Comparison of ENCODE assay signal across 8 mouse cellular contexts in the genomic region with DNA sequence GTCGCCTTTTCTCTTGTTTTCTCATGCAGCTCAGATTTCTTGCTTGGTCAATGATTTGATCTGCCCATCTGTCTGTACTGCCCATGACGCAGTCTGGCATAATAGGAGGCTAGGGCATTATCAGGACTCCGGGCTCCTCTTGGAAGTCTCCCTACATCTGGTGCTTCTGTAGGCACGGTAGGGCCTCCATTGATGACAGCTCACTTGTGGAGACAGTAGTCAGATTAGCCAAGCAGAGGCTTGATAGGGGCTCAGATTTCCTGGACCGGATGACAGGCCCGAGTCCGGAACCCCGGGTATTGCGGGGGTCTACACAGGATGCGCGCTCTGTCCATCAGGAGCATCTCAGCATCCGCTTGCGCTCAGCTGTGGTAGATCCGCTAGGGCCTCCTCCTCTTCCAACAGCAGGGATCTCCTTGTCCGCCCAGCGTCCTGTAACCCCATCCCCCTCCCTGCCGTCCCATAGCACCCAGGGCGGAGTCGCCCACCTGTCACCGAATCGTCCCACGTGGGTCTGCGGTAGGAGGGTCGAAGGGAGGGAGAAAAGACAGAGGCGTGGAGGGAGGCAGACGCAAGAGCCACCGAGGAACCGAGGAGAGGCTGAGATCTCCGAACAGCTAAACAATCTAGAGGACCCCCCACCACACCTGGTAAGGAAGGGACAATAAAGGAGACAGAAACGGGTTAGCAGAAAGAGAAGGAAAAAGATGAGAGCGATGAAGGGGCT. TPM values are rescaled to one million over a fixed set of nuclear protein-coding genes. Genes with fewer than 3 reads are reported as not detected.
DNase-seq lines count a peak whose midpoint lies in the region; ATAC-seq and TF ChIP-seq lines count a peak whose summit lies in the region.

No protein-coding gene starts in this region.

- intact Hi-C loops in gastrocnemius, adult 2 months (cut with DNase I) = no loop called here

- under 1% methylated on average over 31 of the region's 31 CpGs for WGBS in hindbrain, postnatal 0 days

- peak; percentile 89 for ATAC-seq in hindbrain, postnatal 0 days
- peak; percentile 55 for ATAC-seq in megakaryocyte, adult 5-6 weeks (ENCODE audit: poor library complexity, severe bottlenecking)

- DNase-seq in T-cell, adult 2 months (ENCODE audit: low spot score) = peak; percentile 77
- DNase-seq in cerebellum, postnatal 4 days (ENCODE audit: low spot score in 2 of 2) = peak; percentile 62 to 77
- peak; percentile 82 for DNase-seq in gastrocnemius, adult 2 months
- DNase-seq in hindbrain, postnatal 0 days (ENCODE audit: low spot score) = peak; percentile 89
- DNase-seq in left cerebral cortex, adult 8-10 months (ENCODE audit: low spot score in 2 of 2) = peak; percentile 73 to 88
- peak; percentile 85 to 87 for DNase-seq in right cerebral cortex, adult 2 months (ENCODE audit: low spot score in 2 of 2)
- DNase-seq in urinary bladder, postnatal 10 days (ENCODE audit: low spot score) = peak; percentile 34

- no peaks in the 10 kb centered on the region for H3K9me3 ChIP-seq in hindbrain, postnatal 0 days (ENCODE audit: low read length)

- H3K4me2 ChIP-seq in hindbrain, postnatal 0 days (ENCODE audit: low read depth, low read length) = peak overlapping the region; percentile 84

- H3K27ac ChIP-seq in gastrocnemius, adult 2 months = peak overlapping the region; percentile 97
- H3K27ac ChIP-seq in hindbrain, postnatal 0 days = peak overlapping the region; percentile 98

- no peak for TF ChIP-seq CTCF in gastrocnemius, adult 2 months (IDR thresholded peaks at IDR 0.05)
- 0 out of 2 replicates have a peak, but pooled peaks have one; percentile 10 for TF ChIP-seq CTCF in hindbrain, postnatal 0 days (IDR thresholded peaks at IDR 0.05; ENCODE audit: low read depth)

- H3K9ac ChIP-seq in hindbrain, postnatal 0 days (replicated peaks; ENCODE audit: low read length) = peak overlapping the region; percentile 99

- peaks cover 30% of the 10 kb centered on the region for H3K4me1 ChIP-seq in hindbrain, postnatal 0 days (ENCODE audit: insufficient read depth, low read length)

- H3K4me3 ChIP-seq in gastrocnemius, adult 2 months = peak overlapping the region; percentile 97
- peak overlapping the region; percentile 99 for H3K4me3 ChIP-seq in hindbrain, postnatal 0 days (ENCODE audit: low read length)

- no peaks in the 10 kb centered on the region for H3K27me3 ChIP-seq in hindbrain, postnatal 0 days (ENCODE audit: insufficient read depth, low read length)

- peaks cover 6% of the 10 kb centered on the region; the same call in 1 of the 2 replicates for H3K36me3 ChIP-seq in hindbrain, postnatal 0 days (ENCODE audit: insufficient read depth, low read length)

RNA-seq across cellular contexts. Expression of a gene that starts 0.9 kb away (rescaled TPM):
- total RNA-seq in gastrocnemius, adult 2 months (2021) = 100 to 1,000 TPM in 1 of 2 experiments, 10 to 100 TPM in 1; 98.9 to 117 TPM
- total RNA-seq in hindbrain, postnatal 0 days (2014; rRNA removed) = 190 and 198 TPM in 2 replicates
- 425 and 435 TPM in 2 replicates for polyA plus RNA-seq in hindbrain, postnatal 0 days (2015; fragmentation: Nextera tagmentation; extraction: Ambion mirVana)
- 100 to 1,000 TPM; 569 to 599 (median 583) TPM for total RNA-seq in left cerebral cortex, adult 8-10 months (2022)
- total RNA-seq in megakaryocyte, adult 5-6 weeks (2015) = 96.1 and 98.1 TPM in 2 replicates
- total RNA-seq in megakaryocyte, adult 5-6 weeks (2017) = 62.7 and 77.9 TPM in 2 replicates

RNA-seq across cellular contexts. Expression of a gene that starts 38.4 kb away (rescaled TPM):
- total RNA-seq in gastrocnemius, adult 2 months (2021) = 10 to 100 TPM; 53.0 to 60.8 TPM
- total RNA-seq in hindbrain, postnatal 0 days (2014; rRNA removed) = 14.6 and 23.3 TPM in 2 replicates
- 21.0 and 23.5 TPM in 2 replicates for polyA plus RNA-seq in hindbrain, postnatal 0 days (2015; fragmentation: Nextera tagmentation; extraction: Ambion mirVana)
- total RNA-seq in left cerebral cortex, adult 8-10 months (2022) = 10 to 100 TPM; 20.7 to 22.9 (median 22.0) TPM
- total RNA-seq in megakaryocyte, adult 5-6 weeks (2015) = 13.8 and 14.2 TPM in 2 replicates
- 7.6 and 10.0 TPM in 2 replicates for total RNA-seq in megakaryocyte, adult 5-6 weeks (2017)

Comparison
In these comparisons a context has a peak if more than half of its experiments do, and no peak if none do; other contexts are left out.
1. Peak in every context shown above with its lines: DNase-seq, ATAC-seq, H3K4me3 ChIP-seq and H3K27ac ChIP-seq.
2. DNase-seq: peak in every context shown above with its lines; median percentile 89 in hindbrain, postnatal 0 days; 86 in right cerebral cortex, adult 2 months; 82 in gastrocnemius, adult 2 months; 80 in left cerebral cortex, adult 8-10 months; 77 in T-cell, adult 2 months; 70 in cerebellum, postnatal 4 days; 34 in urinary bladder, postnatal 10 days.